Mouse (Mus musculus) liver, postnatal 0 days (tissue): Measurements from ENCODE around the gene Parp6. TPM values are rescaled to one million over a fixed set of nuclear protein-coding genes. Genes with fewer than 3 reads are reported as not detected.

Experiments
- ATAC-seq: fragments of 200-750 bp; cut with Nextera tagmentation; 2 replicates; pipeline ENCODE4 v1.8.0; 2017; ENCODE audit warnings: mild to moderate bottlenecking, moderate library complexity
- DNase-seq: peaks from one replicate; pipeline ENCODE4 v3.0.0-alpha.2; 2016
- H3K27ac ChIP-seq: fragments of 300-500 bp; sonication (generic); 2 replicates; pipeline ENCODE4 v1.5.1; 2014; ENCODE audit warnings: antibody characterized with exemption, moderate library complexity, mild to moderate bottlenecking, low read depth
- H3K27me3 ChIP-seq: fragments of 300-500 bp; sonication (generic); 2 replicates; pipeline ENCODE4 v1.6.1; 2014; ENCODE audit warnings: low read length, control low read depth, mixed read lengths; ENCODE audit not compliant: insufficient read depth
- H3K36me3 ChIP-seq: fragments of 300-500 bp; sonication (generic); replicated peaks from 2 replicates; pipeline ENCODE4 v1.6.1; 2014; ENCODE audit warnings: mild to moderate bottlenecking, control low read depth, low read length, moderate library complexity, mixed read lengths; ENCODE audit not compliant: insufficient read depth
- H3K4me1 ChIP-seq: fragments of 300-500 bp; sonication (generic); 2 replicates; pipeline ENCODE4 v1.6.1; 2014; ENCODE audit warnings: antibody characterized with exemption, mild to moderate bottlenecking, control low read depth; ENCODE audit not compliant: insufficient read depth
- H3K4me2 ChIP-seq: fragments of 300-500 bp; sonication (generic); 2 replicates; pipeline ENCODE4 v1.6.1; 2014; ENCODE audit warnings: low read depth, mild to moderate bottlenecking, low read length, moderate library complexity, mixed read lengths
- H3K4me3 ChIP-seq: fragments of 300-500 bp; sonication (generic); 2 replicates; pipeline ENCODE4 v1.5.1; 2014; ENCODE audit warnings: low read depth, low read length
- H3K9ac ChIP-seq: fragments of 300-500 bp; sonication (generic); replicated peaks from 2 replicates; pipeline ENCODE4 v1.6.1; 2014; ENCODE audit warnings: mild to moderate bottlenecking, moderate library complexity
- H3K9me3 ChIP-seq: fragments of 300-500 bp; sonication (generic); 2 replicates; pipeline ENCODE4 v1.6.1; 2016; ENCODE audit warnings: mild to moderate bottlenecking, control low read depth, low read length, mixed read lengths
- CTCF ChIP-seq: sonication (generic); IDR thresholded peaks from 2 replicates; pipeline ENCODE4 v1.5.1; 2016; ENCODE audit warnings: antibody characterized with exemption, low read depth
- EP300 ChIP-seq: IDR thresholded peaks from 2 replicates; pipeline ENCODE4 v1.6.1; 2016; ENCODE audit warnings: antibody characterized with exemption, low read depth, mild to moderate bottlenecking
- WGBS: fragments of 180-500 bp; shearing (Covaris S2); extraction: QIAGEN DNeasy Blood & Tissue Kit; methylation state at CpG from one replicate; pipeline ENCODE4 v1.1.7; 2014; ENCODE audit not compliant: insufficient replicate concordance; 5-methylcytosine and 5-hydroxymethylcytosine counted together
- polyA plus RNA-seq: library from polyadenylated mRNA; unstranded; fragments of >200 nt; fragmentation: Nextera tagmentation; extraction: Ambion mirVana; gene quantifications from 2 replicates; pipeline ENCODE4 v1.2.1, GENCODE M21; 2015

Parp6 gene
- polyA plus RNA-seq, 1 experiment from 2014 or later = 3.0 TPM

- WGBS = 55% methylated on average over 5 of the region's 5 CpGs
- Histone ChIP-seq H3K9ac (no peak overlapping the region), H3K27ac (no peak overlapping the region), H3K4me3 (no peak overlapping the region), H3K9me3 (no peaks in the 10 kb centered on the region), H3K36me3 (no peaks in the 10 kb centered on the region), H3K27me3 (peaks cover 83% of the 10 kb centered on the region), H3K4me1 (no peaks in the 10 kb centered on the region), H3K4me2 (no peak overlapping the region)
- DNase-seq (no peak), ATAC-seq (no peak)
- TF ChIP-seq CTCF (no peak), EP300 (no peak)
Observed at GRCm38 (mm10) chr9:59588252-59588651, 28.8 kb upstream of the Parp6 start.

DNA sequence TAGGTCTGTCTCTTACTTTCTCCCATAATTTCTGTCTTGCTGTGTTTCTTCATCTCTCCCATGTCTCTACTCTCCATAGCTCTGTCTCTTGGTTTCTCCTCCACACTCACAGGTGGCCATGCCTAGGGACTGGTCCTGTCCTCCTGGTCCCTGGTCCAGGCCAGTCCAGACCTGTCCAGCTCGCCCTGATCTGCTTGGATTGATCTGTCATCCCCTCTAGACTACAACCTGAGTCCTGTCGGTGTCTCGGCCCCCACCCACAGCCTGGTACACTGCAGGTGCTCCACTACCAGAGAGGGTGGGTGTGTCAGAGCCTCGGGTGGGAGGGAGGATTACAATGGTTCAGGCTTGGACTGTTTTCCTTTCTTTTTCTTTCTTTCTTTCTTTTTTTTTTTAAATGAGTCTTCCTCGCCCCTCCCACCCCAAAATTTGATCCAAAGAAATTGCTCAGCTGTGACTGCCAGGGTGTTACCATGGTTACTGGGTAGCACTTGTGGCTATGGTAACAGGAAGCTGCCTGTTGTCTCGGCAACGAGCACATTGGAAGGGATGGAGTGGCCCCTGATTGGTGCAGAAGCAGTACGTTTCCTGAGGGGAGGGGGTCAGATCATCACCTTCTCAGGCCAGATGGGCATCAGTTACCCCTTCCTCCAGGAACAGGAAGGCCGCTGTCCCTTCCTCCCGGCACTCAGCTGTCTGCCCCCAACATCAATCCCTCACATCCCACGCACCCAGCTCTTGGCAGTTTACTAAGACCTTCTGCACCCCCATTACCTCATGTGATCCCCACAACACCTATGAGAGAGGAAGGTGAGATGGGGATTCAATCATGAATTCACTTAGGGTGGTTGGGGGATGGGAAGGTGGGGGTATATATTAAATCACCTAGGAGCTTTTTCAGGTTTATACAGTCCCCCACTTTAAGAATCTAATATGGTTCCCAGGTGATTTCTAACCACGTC, 28.1 kb upstream of the Parp6 start:
- peaks cover 76% of the 10 kb centered on the region for H3K27me3 ChIP-seq

GRCm38 (mm10) chr9:59589703-59590439, 27.2 kb upstream of the Parp6 start:
- Histone ChIP-seq H3K27ac (no peak overlapping the region), H3K36me3 (no peaks in the 10 kb centered on the region), H3K4me3 (no peak overlapping the region), H3K9ac (no peak overlapping the region), H3K27me3 (peaks cover 69% of the 10 kb centered on the region), H3K4me2 (no peak overlapping the region), H3K4me1 (no peaks in the 10 kb centered on the region), H3K9me3 (no peaks in the 10 kb centered on the region)
- DNase-seq (no peak), ATAC-seq (no peak)
- TF ChIP-seq EP300 (no peak), CTCF (no peak)
- 46% methylated on average over 10 of the region's 10 CpGs for WGBS

More for the DNA sequence above, 28.1 kb upstream of the Parp6 start:
- no peak overlapping the region for H3K9ac ChIP-seq
- H3K36me3 ChIP-seq = no peaks in the 10 kb centered on the region
- no peak for TF ChIP-seq EP300
- no peak for TF ChIP-seq CTCF
- H3K27ac ChIP-seq = no peak overlapping the region
- no peak overlapping the region for H3K4me2 ChIP-seq
- no peaks in the 10 kb centered on the region for H3K9me3 ChIP-seq
- DNase-seq (no peak), ATAC-seq (no peak)
- WGBS = 46% methylated on average over 12 of the region's 12 CpGs
- H3K4me1 ChIP-seq = no peaks in the 10 kb centered on the region
- no peak overlapping the region for H3K4me3 ChIP-seq

GRCm38 (mm10) chr9:59601661-59602060, 15.4 kb upstream of the Parp6 start:
- Histone ChIP-seq H3K4me3 (no peak overlapping the region), H3K9me3 (no peaks in the 10 kb centered on the region), H3K4me2 (no peak overlapping the region), H3K27ac (no peak overlapping the region), H3K4me1 (no peaks in the 10 kb centered on the region), H3K9ac (no peak overlapping the region), H3K27me3 (peaks cover 63% of the 10 kb centered on the region), H3K36me3 (no peaks in the 10 kb centered on the region)
- DNase-seq = no peak
- WGBS = 59% methylated on average over 8 of the region's 8 CpGs
- TF ChIP-seq CTCF (no peak), EP300 (no peak)
- ATAC-seq = no peak

DNA sequence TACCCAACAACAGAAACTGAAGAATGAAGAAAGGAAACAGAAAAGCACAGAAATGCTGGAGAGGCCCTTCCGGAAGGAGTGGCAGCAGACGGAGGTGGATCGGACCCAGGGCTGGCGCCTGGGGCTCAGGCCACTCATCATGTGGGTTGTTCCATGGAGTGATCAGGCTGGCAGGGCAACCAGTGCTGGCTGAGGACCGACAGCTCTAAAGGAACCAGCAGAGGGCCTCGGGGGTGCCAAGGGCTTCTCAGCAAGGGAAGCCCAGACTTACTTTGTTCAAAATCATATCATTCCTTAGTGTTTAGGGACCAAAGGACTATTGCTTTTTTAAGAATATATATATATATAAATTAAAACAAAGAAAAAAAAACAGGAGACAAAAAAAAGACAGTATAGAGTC, 11.1 kb upstream of the Parp6 start:
- Histone ChIP-seq H3K27ac (no peak overlapping the region), H3K27me3 (peaks cover 47% of the 10 kb centered on the region), H3K4me1 (no peaks in the 10 kb centered on the region), H3K36me3 (no peaks in the 10 kb centered on the region), H3K9ac (no peak overlapping the region), H3K9me3 (no peaks in the 10 kb centered on the region), H3K4me2 (no peak overlapping the region), H3K4me3 (no peak overlapping the region)
- 66% methylated on average over 6 of the region's 6 CpGs for WGBS
- no peak for DNase-seq
- no peak for TF ChIP-seq CTCF
- TF ChIP-seq EP300 = no peak
- ATAC-seq = no peak

GRCm38 (mm10) chr9:59610950-59611349, 6.1 kb upstream of the Parp6 start:
- TF ChIP-seq CTCF = no peak
- no peak for TF ChIP-seq EP300
- peaks cover 19% of the 10 kb centered on the region; the same call in 1 of the 2 replicates for H3K27me3 ChIP-seq
- no peaks in the 10 kb centered on the region for H3K9me3 ChIP-seq
- H3K27ac ChIP-seq = no peak overlapping the region
- ATAC-seq (no peak), DNase-seq (no peak)
- no peaks in the 10 kb centered on the region for H3K36me3 ChIP-seq
- H3K4me2 ChIP-seq = no peak overlapping the region
- H3K4me3 ChIP-seq = no peak overlapping the region
- H3K9ac ChIP-seq = no peak overlapping the region
- no peaks in the 10 kb centered on the region for H3K4me1 ChIP-seq
- 77% methylated on average over 2 of the region's 2 CpGs for WGBS
